Mouse (Mus musculus): ENCODE results near the gene Ncbp2.

- TF ChIP-seq CTCF (IDR thresholded peaks at IDR 0.05; ENCODE audit: borderline replicate concordance, control insufficient read depth, extremely low read depth, insufficient read depth, low read length, poor library complexity) (no peak), POLR2A (IDR thresholded peaks at IDR 0.05; ENCODE audit: control insufficient read depth, extremely low read depth, insufficient read depth, low read length, poor library complexity) (no peak)
Measured at GRCm38 (mm10) chr16:31996371-31996770, 48.1 kb downstream of the Ncbp2 start.
